Mouse (Mus musculus) CH12.LX (cell line): Measurements from ENCODE around the gene Dact3. TPM values are rescaled to one million over a fixed set of nuclear protein-coding genes. Genes with fewer than 3 reads are reported as not detected.

ENCODE experiments used
- DNase-seq: peaks from one replicate; pipeline ENCODE4 v3.0.0-alpha.2; 2013; ENCODE audit errors: extremely low read depth
- H3K27ac ChIP-seq: 2 replicates; pipeline ENCODE4 v1.5.1; 2012; ENCODE audit warnings: low read depth, mild to moderate bottlenecking, control low read depth, moderate library complexity; ENCODE audit not compliant: insufficient read depth
- H3K27me3 ChIP-seq: replicated peaks from 2 replicates; pipeline ENCODE3; 2012; ENCODE audit warnings: inconsistent platforms
- H3K36me3 ChIP-seq, 2 experiments: replicated peaks in 1 of 2; 2 replicates each; pipeline versions ENCODE3 to v1.6.1; 2012; ENCODE audit warnings: inconsistent platforms in 1 of 2, low read length in 1 of 2, mild to moderate bottlenecking in 1 of 2, mixed read lengths in 1 of 2, moderate library complexity in 1 of 2; ENCODE audit not compliant: control insufficient read depth in 1 of 2, insufficient read depth in 1 of 2
- H3K4me1 ChIP-seq, 2 experiments: 2 replicates each; pipeline ENCODE4 v1.6.1; 2012; ENCODE audit warnings: inconsistent platforms in 1 of 2, moderate library complexity in 1 of 2; ENCODE audit not compliant: insufficient read depth in 2 of 2, control insufficient read depth in 1 of 2
- H3K4me2 ChIP-seq: 2 replicates; pipeline ENCODE4 v1.6.1; 2012; ENCODE audit warnings: low read depth, mild to moderate bottlenecking, control low read depth; ENCODE audit not compliant: poor library complexity, insufficient read depth, severe bottlenecking
- H3K4me3 ChIP-seq, 3 experiments: fragments of 150-350 bp in 1 of 3; sonication (generic) in 1 of 3; replicated peaks in 1 of 3; 2 replicates each; pipeline versions ENCODE3 to v1.5.1; 2011 to 2012; ENCODE audit warnings: low read depth in 2 of 3, low read length in 2 of 3, mild to moderate bottlenecking in 2 of 3, moderate library complexity in 2 of 3, control low read depth in 1 of 3, improper control_type of control experiment in 1 of 3, inconsistent platforms in 1 of 3, mixed read lengths in 1 of 3; ENCODE audit not compliant: poor library complexity in 1 of 3
- H3K79me2 ChIP-seq: replicated peaks from 2 replicates; pipeline ENCODE4 v1.6.1; 2012; ENCODE audit warnings: mild to moderate bottlenecking, moderate library complexity; ENCODE audit not compliant: control insufficient read depth, poor library complexity, insufficient read depth, severe bottlenecking; ENCODE audit errors: extremely low read depth
- H3K9ac ChIP-seq: 2 replicates; pipeline ENCODE4 v1.6.1; 2012; ENCODE audit warnings: low read depth, mild to moderate bottlenecking, control low read depth, moderate library complexity; ENCODE audit not compliant: insufficient read depth
- H3K9me3 ChIP-seq: replicated peaks from 2 replicates; pipeline ENCODE3; 2012; ENCODE audit warnings: low read length, inconsistent platforms, mixed read lengths
- CHD1 ChIP-seq: IDR thresholded peaks from 2 replicates; pipeline ENCODE4 v1.6.1; 2012; ENCODE audit warnings: low read depth, low read length, improper control_type of control experiment, inconsistent platforms
- CTCF ChIP-seq, 2 experiments: IDR thresholded peaks in 1 of 2; conservative IDR thresholded peaks in 1 of 2; 2 replicates each; pipeline ENCODE4 v1.5.1; 2011 to 2012; ENCODE audit warnings: low read depth in 2 of 2, low read length in 2 of 2, improper control_type of control experiment in 1 of 2, inconsistent platforms in 1 of 2, mild to moderate bottlenecking in 1 of 2, moderate library complexity in 1 of 2
- ELF1 ChIP-seq: IDR thresholded peaks from 2 replicates; pipeline ENCODE4 v1.6.1; 2014; ENCODE audit warnings: low read depth, mild to moderate bottlenecking, inconsistent platforms, low read length, improper control_type of control experiment
- EP300 ChIP-seq: IDR thresholded peaks from 2 replicates; pipeline ENCODE4 v1.6.1; 2011; ENCODE audit warnings: low read length, improper control_type of control experiment
- ETS1 ChIP-seq: conservative IDR thresholded peaks from 2 replicates; pipeline ENCODE4 v1.6.1; 2012; ENCODE audit warnings: low read depth, mild to moderate bottlenecking, inconsistent platforms, low read length, improper control_type of control experiment, moderate library complexity
- GABPA ChIP-seq: IDR thresholded peaks from 2 replicates; pipeline ENCODE4 v1.6.1; 2012; ENCODE audit warnings: low read depth, low read length, improper control_type of control experiment, inconsistent platforms; ENCODE audit not compliant: insufficient replicate concordance
- IRF4 ChIP-seq: IDR thresholded peaks from 2 replicates; pipeline ENCODE4 v1.6.1; 2014; ENCODE audit warnings: low read depth, mild to moderate bottlenecking, inconsistent platforms, low read length, improper control_type of control experiment
- JUND ChIP-seq: conservative IDR thresholded peaks from 2 replicates; pipeline ENCODE4 v1.6.1; 2011; ENCODE audit warnings: low read depth, low read length, improper control_type of control experiment
- MEF2A ChIP-seq: IDR thresholded peaks from 2 replicates; pipeline ENCODE4 v1.6.1; 2014; ENCODE audit warnings: low read depth, mild to moderate bottlenecking, inconsistent platforms, low read length, improper control_type of control experiment, borderline replicate concordance
- NELFE ChIP-seq: IDR thresholded peaks from 2 replicates; pipeline ENCODE4 v1.6.1; 2011; ENCODE audit warnings: low read depth, low read length, improper control_type of control experiment
- POLR2A ChIP-seq: IDR thresholded peaks from 2 replicates; pipeline ENCODE4 v1.6.1; 2011; ENCODE audit warnings: low read depth, mild to moderate bottlenecking, improper control_type of control experiment, low read length
- RAD21 ChIP-seq: IDR thresholded peaks from 2 replicates; pipeline ENCODE4 v1.6.1; 2011; ENCODE audit warnings: low read depth, mild to moderate bottlenecking, low read length, improper control_type of control experiment, moderate library complexity
- RCOR1 ChIP-seq: conservative IDR thresholded peaks from 2 replicates; pipeline ENCODE4 v1.6.1; 2012; ENCODE audit warnings: low read depth, mild to moderate bottlenecking, inconsistent platforms, low read length, improper control_type of control experiment
- SIN3A ChIP-seq: IDR thresholded peaks from 2 replicates; pipeline ENCODE4 v1.6.1; 2012; ENCODE audit warnings: low read length, improper control_type of control experiment, inconsistent platforms
- TBP ChIP-seq: conservative IDR thresholded peaks from 2 replicates; pipeline ENCODE4 v1.6.1; 2011; ENCODE audit warnings: low read depth, low read length, improper control_type of control experiment
- TCF12 ChIP-seq: IDR thresholded peaks from 2 replicates; pipeline ENCODE4 v1.6.1; 2014; ENCODE audit warnings: low read depth, mild to moderate bottlenecking, inconsistent platforms, low read length, improper control_type of control experiment
- UBTF ChIP-seq: IDR thresholded peaks from 2 replicates; pipeline ENCODE4 v1.6.1; 2012; ENCODE audit warnings: low read depth, mild to moderate bottlenecking, inconsistent platforms, low read length, improper control_type of control experiment, moderate library complexity
- USF2 ChIP-seq: conservative IDR thresholded peaks from 2 replicates; pipeline ENCODE4 v1.6.1; 2011; ENCODE audit warnings: low read depth, low read length, improper control_type of control experiment
- ZC3H11A ChIP-seq: IDR thresholded peaks from 2 replicates; pipeline ENCODE4 v1.6.1; 2012; ENCODE audit warnings: low read depth, mild to moderate bottlenecking, inconsistent platforms, low read length, improper control_type of control experiment
- ZKSCAN1 ChIP-seq: IDR thresholded peaks from 2 replicates; pipeline ENCODE4 v1.6.1; 2012; ENCODE audit warnings: low read depth, inconsistent platforms, low read length, improper control_type of control experiment, borderline replicate concordance
- ZMIZ1 ChIP-seq: IDR thresholded peaks from 2 replicates; pipeline ENCODE4 v1.6.1; 2012; ENCODE audit warnings: low read depth, mild to moderate bottlenecking, inconsistent platforms, low read length, improper control_type of control experiment
- ZNF384 ChIP-seq: IDR thresholded peaks from 2 replicates; pipeline ENCODE4 v1.6.1; 2012; ENCODE audit warnings: low read depth, low read length, improper control_type of control experiment, inconsistent platforms
- dilution Hi-C: fragments of 300-500 bp; cut with MboI; formaldehyde crosslinking; loops from 2 replicates; pipeline ENCODE4 v1.14.3; 2020; ENCODE audit warnings: low sequenced_read_pairs; ENCODE audit not compliant: extremely low pct_unique_long_range_greater_than_20kb, extremely low pct_ligation_motif_present
- in situ Hi-C: fragments of 300-500 bp; cut with MboI; formaldehyde crosslinking; loops from 3 replicates; pipeline ENCODE4 v1.14.3; 2019; ENCODE audit warnings: low sequenced_read_pairs, low pct_ligation_motif_present, low pct_unique_long_range_greater_than_20kb, mixed read lengths
- polyA plus RNA-seq: library from polyadenylated mRNA; unstranded; fragments of >175 nt; gene quantifications from 2 replicates; pipeline ENCODE4 v1.2.1, GENCODE M21; 2012; ENCODE audit warnings: low read depth; ENCODE audit not compliant: insufficient read length
- total RNA-seq, 2 experiments: library from RNA; depleted of rRNA; stranded (reverse); fragments of 300-350 nt in 1 of 2; fragments of >200 nt in 1 of 2; gene quantifications; 2 replicates each; pipeline ENCODE4 v1.2.3; 2012 to 2014

Dact3 gene
- total and polyA plus RNA-seq, 3 experiments = 3.5 to 12.0 (median 5.1) TPM

- peak overlapping the region; percentile 42; the same call in 1 of the 2 replicates for H3K4me2 ChIP-seq
- peaks cover 3 to 19% of the 10 kb centered on the region in 2 experiments for H3K36me3 ChIP-seq
- no peak for TF ChIP-seq TBP
- no peak for TF ChIP-seq JUND
- no peak for TF ChIP-seq ZKSCAN1
- TF ChIP-seq EP300 = no peak
- TF ChIP-seq GABPA = no peak
- TF ChIP-seq RAD21 = no peak
- TF ChIP-seq RCOR1 = no peak
- TF ChIP-seq MEF2A = no peak
- no peak for TF ChIP-seq NELFE
- no peak for TF ChIP-seq CTCF (conservative IDR thresholded peaks at IDR 0.05 in 1 of 2, IDR thresholded peaks at IDR 0.05 in 1 of 2; ENCODE audit: low read depth in 2 of 2, low read length in 2 of 2)
- TF ChIP-seq SIN3A = no peak
- TF ChIP-seq ETS1 = no peak
- no peak for TF ChIP-seq ZC3H11A
- no peak for TF ChIP-seq ZMIZ1
- no peak for TF ChIP-seq ELF1
- TF ChIP-seq UBTF = no peak
- no peak for TF ChIP-seq USF2
- no peak for TF ChIP-seq CHD1
- TF ChIP-seq POLR2A = no peak
- no peak for TF ChIP-seq TCF12
- H3K9ac ChIP-seq = peak overlapping the region; percentile 10; the same call in 1 of the 2 replicates
- H3K4me1 ChIP-seq = peaks cover 57 to 84% of the 10 kb centered on the region in 2 experiments
- in situ Hi-C loops = loop anchor here (5.0 kb wide), 2 partner anchors 33 to 88 kb away; partner anchors contain the start of genes Fkrp and Strn4
- H3K79me2 ChIP-seq = no peaks in the 10 kb centered on the region
- dilution Hi-C loops = no loop called here
- no peaks in the 10 kb centered on the region for H3K27me3 ChIP-seq
- H3K9me3 ChIP-seq = no peaks in the 10 kb centered on the region
- H3K27ac ChIP-seq = peak overlapping the region; percentile 7; the same call in 1 of the 2 replicates
- no peak for DNase-seq
- H3K4me3 ChIP-seq = peak overlapping the region in 2 of 3 experiments; percentile 0 to 19
Observed at GRCm38 (mm10) chr7:16905491-16906021, 30.4 kb downstream of the Dact3 start.

GRCm38 (mm10) chr7:16906281-16906680, 31.2 kb downstream of the Dact3 start, which contains the start of gene Ptgir:
Gene Ptgir (plus strand): TSS chr7:16906490.
- Histone ChIP-seq H3K9me3 (no peaks in the 10 kb centered on the region), H3K4me2 (peak within 1 kb of the TSS; percentile 42), H3K27me3 (no peaks in the 10 kb centered on the region), H3K27ac (peak within 1 kb of the TSS; percentile 34), H3K4me3 (peak within 1 kb of the TSS; percentile 52 to 66 (median 63)), H3K36me3 (peaks cover 3 to 24% of the 10 kb centered on the region in 2 experiments), H3K79me2 (no peaks in the 10 kb centered on the region), H3K9ac (peak within 1 kb of the TSS; percentile 42), H3K4me1 (peaks cover 54 to 80% of the 10 kb centered on the region in 2 experiments)
- dilution Hi-C loops = no loop called here
- TF ChIP-seq POLR2A = peak; percentile 43; the same call in 1 of the 2 replicates
- TF ChIP-seq SIN3A = peak; percentile 46; the same call in 1 of the 2 replicates
- TF ChIP-seq ELF1 = peak; percentile 11; the same call in 1 of the 2 replicates
- TF ChIP-seq MEF2A = no peak
- TF ChIP-seq IRF4 = 0 out of 2 replicates have a peak, but pooled peaks have one; percentile 39
- TF ChIP-seq ZKSCAN1 = no peak
- peak; percentile 47; the same call in 1 of the 2 replicates for TF ChIP-seq ZNF384
- TF ChIP-seq, all 38 proteins: peak for 5
- peak; percentile 78 for DNase-seq
- in situ Hi-C loops = loop anchor here (5.0 kb wide), 2 partner anchors 34 to 89 kb away; partner anchors contain the start of genes Fkrp and Strn4
